Mouse (Mus musculus) liver, adult 2 months (tissue): ENCODE measurements around the gene Csdc2.

ENCODE experiments used
- CTCF ChIP-seq: fragments of 200-500 bp; IDR thresholded peaks from 2 replicates; pipeline ENCODE4 v1.5.1; 2011; ENCODE audit warnings: low read depth, low read length, control low read depth
- POLR2A ChIP-seq: fragments of 200-500 bp; IDR thresholded peaks from 2 replicates; pipeline ENCODE4 v1.6.1; 2011; ENCODE audit warnings: low read length, control low read depth; ENCODE audit not compliant: insufficient read depth; ENCODE audit errors: extremely low read depth

DNA sequence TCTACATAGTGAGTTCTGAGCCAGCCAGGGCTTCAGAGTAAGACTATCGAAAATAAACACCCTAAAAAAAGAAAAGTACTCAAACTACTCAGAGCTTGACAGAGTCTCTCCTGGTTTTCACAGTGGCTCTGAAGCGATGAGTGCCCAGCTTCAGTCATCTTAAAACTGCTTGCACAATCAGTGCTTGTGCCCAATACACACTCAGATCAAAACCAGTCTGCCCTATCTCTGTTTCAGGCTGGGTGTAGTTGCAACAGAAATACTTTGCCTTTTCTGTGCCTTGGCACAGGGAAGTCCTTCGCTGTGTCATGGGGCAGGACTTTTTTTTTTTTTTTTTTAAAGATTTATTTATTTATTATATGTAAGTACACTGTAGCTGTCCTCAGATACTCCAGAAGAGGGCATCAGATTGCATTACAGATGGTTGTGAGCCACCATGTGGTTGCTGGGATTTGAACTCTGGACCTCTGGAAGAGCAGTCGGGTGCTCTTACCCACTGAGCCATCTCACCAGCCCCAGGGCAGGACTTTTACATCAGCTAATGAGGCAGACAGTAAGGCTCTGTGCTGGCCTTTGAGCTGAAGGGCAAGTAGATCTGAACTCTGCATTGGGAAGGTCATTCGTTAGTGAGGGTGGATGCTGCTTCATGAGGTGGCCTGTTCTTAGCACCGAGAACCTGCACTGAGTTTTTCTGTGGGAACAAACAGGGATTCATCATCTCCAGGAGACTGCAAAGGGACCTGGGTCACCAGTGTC is 49.6 kb upstream of the Csdc2 start:
- TF ChIP-seq CTCF (no peak), POLR2A (no peak)
